Mouse (Mus musculus): ENCODE measurements around the gene Sucla2.

Sucla2 gene

GRCm38 (mm10) chr14:73524766-73525448 lies at the start of gene Sucla2:
Gene Sucla2, plus strand, starts transcription at chr14:73525319.
- in situ Hi-C loops (cut with MseI, MboI), result no loop called here

GRCm38 (mm10) chr14:73475506-73475905 lies 49.6 kb upstream of the Sucla2 start:
- in situ Hi-C loops (cut with MseI, MboI), result no loop called here

DNA sequence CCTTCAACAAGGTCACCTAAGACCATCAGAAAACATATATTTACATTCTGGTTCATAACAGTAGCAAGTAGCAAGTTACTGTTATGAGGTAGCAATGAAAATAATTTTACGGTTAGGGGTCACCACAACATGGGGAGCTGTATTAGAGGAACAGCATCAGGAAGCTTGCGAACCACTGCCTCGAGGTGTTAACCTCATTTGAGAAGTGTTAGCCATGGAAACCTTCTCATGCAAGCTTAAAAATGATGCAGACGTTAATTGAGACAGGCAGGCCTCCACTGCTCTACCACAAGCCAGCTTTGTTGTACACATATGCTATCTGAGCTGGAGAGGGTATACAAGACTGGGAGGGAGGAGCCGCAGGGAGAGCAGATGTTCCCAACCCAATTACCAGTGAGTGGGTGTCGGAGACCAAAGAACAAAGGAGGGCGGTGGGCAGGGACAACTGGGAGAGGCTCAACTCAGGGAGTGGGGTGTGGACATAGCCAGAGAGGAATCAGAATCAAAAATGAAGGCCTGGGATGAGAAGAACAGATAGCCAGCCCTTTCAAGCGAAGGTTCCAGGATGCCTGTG lies 48.7 kb upstream of the Sucla2 start:
- in situ Hi-C loops (cut with MseI, MboI), result no loop called here

DNA sequence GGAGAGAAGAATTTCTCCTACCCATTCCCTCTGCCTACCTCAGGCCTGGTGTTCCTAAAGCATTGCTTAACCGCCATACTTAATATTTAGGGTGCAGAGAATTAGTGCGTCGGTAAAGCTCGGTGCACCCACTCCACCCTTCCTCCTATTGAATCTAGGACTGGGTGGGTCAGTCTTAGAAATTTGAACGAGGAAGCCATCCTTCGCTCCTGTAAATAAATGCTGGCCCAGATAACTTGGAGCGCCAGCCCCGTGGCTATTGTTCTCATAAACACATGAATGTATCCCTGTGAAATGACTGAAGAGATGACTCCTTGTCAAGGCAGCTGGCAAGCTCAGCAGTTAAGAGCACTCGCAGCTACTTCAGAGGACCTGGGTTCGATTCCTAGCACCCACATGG lies 48.0 kb upstream of the Sucla2 start:
- in situ Hi-C loops (cut with MseI, MboI), result no loop called here

DNA sequence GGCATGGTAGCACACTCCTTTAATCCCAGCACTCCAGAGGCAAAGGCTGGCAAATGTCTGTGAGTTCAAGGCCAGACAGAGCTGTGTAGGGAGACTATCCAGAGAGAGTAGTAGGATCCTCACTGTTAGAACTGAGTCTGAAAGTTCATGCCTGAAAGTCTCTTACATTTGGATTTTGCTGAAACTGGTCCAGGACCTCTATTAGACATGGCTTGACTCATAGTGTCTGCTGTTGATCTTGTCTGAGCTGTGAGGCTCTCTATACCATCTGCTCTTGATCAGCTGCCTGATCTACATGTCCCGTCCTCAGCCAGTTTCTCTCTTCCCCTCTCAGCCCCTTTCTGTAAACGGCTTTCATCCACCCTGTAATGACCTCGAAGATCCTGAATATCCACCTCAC lies 46.8 kb upstream of the Sucla2 start:
- in situ Hi-C loops (cut with MseI, MboI), result no loop called here

DNA sequence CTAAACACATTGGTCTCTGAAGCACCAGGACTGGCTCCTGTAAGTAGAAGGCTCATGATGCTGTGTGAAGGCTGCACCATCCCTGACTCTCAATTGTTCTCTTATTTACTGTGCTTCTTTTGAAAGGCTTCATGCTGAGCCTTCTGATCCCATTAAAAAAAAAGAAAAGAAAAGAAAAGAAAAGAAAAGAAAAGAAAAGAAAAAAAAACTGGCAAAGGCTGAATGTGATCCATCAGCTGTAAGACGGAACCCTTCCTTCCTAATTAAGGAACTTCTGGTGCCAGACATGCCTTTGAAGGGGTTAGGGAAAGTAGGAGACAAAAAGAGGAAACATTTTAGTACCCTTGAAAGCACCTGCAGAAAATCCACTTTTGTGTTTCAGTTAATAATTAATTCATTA lies 45.3 kb upstream of the Sucla2 start:
- in situ Hi-C loops (cut with MseI, MboI), result no loop called here

DNA sequence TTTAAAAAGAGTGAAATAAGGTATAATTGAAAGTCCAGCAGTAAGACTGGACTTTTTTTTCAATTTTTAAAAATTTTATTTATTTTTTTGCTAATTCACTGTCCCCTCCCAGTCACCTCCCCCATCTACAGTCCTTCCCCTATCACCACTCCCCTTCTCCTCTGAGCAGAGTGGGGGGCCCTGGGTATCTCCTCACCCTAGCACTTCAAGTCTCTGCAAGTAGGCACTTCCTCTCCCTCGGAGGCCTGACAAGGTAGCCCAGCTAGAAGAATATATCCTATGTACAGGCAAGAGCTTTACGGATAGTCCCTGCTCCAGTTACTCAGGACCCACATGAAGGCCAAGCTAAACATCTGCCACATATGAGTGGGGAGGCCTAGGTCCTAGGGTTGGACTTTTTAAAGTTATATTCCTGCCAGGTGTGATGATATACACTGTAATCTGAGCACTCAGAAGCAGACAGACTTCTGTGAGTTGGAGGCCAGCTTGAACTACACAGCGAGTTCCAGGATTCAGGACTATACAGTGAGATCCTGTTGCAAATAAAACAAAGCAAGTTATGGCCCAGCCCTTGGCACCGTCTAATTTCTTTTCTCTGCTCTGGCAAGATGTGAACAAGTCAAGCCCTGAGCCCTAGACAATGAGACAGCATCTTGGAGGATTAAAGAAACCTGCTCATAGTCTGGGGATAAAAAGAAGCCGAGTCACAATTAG lies 41.4 kb upstream of the Sucla2 start:
- in situ Hi-C loops (cut with MseI, MboI), result no loop called here

DNA sequence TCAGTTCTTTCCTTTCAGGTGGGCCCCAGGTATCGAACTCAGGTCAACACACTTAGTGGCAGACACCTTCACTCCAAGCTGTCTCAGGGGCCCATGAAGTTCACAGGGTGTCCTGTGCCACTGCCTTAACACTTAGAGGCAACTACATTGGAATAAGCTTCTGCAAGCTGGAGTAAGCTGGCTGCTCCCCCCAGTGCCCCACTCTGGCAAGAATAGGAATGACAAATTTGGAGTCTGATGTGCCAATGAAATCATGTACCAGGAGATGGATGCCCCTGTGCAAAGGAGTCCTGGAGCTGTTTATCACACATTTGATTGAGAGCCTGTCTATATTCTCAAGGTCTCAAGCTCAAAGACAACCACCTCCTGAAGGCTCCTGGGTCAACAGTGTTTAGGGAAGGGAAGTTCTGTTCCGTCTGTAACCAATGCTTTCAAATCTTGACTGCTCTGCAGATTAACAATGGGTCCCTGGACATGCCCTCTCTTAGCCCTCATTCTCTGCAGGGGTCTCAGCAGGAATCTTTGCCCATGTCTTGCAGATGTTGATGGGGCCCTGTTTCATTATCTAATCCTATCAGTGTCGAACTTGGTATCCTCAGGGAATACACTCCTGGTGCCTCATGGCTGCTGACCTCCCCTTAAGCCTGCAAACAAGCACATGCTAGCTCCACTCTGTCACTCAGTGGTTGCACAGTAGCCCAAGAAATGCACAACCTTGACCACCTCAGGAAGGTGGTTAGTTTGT lies 40.6 kb upstream of the Sucla2 start:
- in situ Hi-C loops (cut with MseI, MboI), result no loop called here

GRCm38 (mm10) chr14:73486641-73487040 lies 38.5 kb upstream of the Sucla2 start:
- in situ Hi-C loops (cut with MseI, MboI), result no loop called here

GRCm38 (mm10) chr14:73493356-73493755 lies 31.8 kb upstream of the Sucla2 start:
- in situ Hi-C loops (cut with MseI, MboI), result no loop called here

DNA sequence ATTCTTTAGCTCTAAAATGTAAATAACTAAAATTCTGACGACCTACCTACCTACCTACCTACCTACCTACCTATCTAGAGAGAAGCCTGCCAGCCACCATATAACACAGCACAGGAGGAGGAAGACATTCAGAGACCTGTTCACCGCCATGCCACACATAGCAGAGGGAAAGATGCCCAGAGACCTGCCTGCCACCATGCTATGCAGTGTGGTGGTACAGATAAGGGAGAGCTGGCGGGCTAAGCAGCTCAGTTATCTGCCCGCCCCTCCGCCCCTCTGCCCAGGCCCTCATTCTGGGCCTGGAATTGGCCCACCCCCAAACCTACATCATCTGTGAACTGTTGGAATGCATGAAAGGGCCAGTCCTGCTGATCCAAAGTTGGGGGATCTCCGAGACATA lies 31.0 kb upstream of the Sucla2 start:
- in situ Hi-C loops (cut with MseI, MboI), result no loop called here

DNA sequence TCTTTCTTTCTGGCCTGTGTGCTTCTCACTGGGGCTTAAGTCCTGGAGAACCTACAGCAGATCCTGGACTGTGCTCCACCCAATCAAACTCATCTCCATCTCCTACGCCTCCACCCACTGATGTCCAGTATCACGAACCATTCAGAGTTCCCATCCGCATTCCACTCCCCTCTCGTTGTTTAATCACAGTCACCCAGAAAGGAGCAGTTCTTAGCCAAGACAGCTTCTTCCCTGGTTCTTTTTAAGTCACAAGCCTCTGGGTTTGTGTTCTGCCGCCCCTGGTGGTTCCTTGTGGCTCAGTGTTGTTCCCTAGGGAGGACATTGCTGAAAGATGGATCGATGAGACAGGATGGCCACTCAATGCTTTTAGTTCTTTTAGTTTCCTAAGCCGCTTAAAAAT lies 29.4 kb upstream of the Sucla2 start:
- in situ Hi-C loops (cut with MseI, MboI), result no loop called here

DNA sequence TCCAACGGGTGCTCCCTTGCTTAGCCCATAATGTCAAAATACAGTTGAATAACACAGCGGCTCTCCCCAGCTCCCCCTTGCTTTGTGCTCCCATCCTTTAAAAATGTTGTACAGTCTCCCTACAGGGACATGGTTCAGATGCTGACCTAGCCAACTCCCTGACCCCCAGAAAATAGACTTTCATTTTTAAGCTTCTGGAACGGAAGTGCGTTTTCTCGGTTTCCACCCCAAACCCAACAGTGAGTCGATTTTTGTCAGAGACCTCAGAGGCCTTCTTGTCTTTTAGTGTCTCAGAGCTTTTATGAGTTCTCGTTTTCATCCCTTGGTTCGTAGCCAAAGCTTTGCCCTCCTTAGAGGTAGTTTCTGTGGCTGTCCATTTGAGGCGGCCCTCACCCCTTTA lies 23.8 kb upstream of the Sucla2 start:
- in situ Hi-C loops (cut with MseI, MboI), result no loop called here

DNA sequence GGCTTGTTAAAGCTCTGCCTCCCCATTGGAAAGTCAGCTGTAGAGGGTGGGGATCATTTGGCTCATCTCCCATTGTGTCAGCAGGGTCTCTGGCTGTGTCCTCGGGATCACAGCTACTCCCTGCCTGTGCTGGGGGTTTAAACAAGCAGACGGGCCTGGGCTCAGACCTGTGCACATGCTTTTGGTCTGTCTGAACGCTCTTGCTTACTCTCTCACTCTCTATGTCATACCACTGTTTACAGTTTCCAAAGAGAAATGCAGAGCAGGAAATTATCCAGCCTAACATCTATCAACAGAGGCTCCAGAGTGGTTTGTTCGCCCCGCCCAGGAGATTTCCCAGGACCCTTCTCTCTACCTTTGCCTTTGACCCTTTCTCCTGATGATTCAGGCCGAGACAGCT lies 23.4 kb upstream of the Sucla2 start:
- in situ Hi-C loops (cut with MseI, MboI), result no loop called here

DNA sequence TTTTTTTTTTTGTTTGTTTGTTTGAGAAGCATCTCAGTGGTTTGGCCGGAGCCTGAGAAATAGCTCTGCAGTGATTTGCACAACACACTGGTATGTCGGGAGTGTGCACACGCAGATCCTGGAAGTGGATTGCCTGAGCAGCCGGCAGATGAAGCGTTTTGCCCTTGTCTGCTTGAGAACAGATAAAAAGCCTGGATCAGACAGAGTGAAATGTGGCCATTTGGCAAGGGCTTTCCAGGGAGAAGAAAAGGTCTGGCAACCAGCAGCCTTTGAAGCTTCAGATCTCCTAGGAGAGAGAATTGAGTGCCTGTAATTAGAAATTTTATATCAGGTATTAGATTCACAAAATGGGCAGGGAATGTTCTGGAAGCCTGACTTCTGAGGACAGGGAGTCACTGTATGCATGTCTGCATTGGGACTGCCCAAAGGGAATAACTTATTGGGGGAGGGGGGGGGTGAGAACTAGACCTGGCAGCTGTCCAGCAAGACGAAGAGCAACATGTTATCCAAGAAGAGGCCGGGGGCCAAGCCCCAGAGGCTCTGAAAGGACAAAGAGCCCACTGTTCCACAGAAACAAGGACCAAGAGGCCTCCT lies 22.4 kb upstream of the Sucla2 start:
- in situ Hi-C loops (cut with MseI, MboI), result no loop called here

GRCm38 (mm10) chr14:73503237-73503933 lies 21.7 kb upstream of the Sucla2 start:
- in situ Hi-C loops (cut with MseI, MboI), result no loop called here

- in situ Hi-C loops (cut with MseI, MboI), result no loop called here
Observed at GRCm38 (mm10) chr14:73506283-73506682, 18.8 kb upstream of the Sucla2 start.

GRCm38 (mm10) chr14:73507200-73507599 lies 17.9 kb upstream of the Sucla2 start:
- in situ Hi-C loops (cut with MseI, MboI), result no loop called here

DNA sequence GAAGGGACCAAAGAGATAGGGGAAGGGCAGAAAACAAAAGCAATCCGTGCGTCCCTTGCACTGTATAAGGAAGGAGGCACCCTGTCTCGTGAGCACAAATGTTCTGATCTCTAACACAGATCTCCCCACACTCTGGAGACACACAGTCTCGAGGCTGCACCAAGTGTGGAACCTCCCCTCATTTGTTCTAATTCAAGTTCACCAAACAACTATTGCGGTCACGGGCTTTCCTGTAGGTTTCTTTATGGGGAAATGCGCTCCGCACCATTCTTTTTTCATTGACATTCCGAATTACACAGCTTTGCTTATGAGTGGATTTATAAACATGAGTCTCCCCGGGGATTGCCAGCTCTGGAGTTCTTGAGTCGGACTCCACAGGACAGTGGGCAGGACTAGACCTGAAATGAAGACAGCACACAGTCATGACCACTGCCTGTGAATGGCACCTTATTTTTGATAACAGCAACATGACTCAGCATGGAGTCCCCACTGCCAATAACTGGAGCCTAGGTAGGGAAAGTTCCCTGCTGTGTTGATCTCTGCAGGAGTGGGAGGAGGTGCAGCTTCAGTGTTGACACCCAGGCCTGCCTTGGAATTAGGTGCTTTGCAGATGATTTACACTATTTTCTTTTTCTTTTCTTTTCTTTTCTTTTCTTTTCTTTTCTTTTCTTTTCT lies 17.3 kb upstream of the Sucla2 start:
- in situ Hi-C loops (cut with MseI, MboI), result no loop called here

GRCm38 (mm10) chr14:73508630-73509395 lies 16.3 kb upstream of the Sucla2 start:
- in situ Hi-C loops (cut with MseI, MboI), result no loop called here
